Mouse (Mus musculus) activated CD4-positive, CD25-positive, alpha-beta regulatory T cell (primary cell): ENCODE measurements around the gene Tctn1. TPM values are rescaled to one million over a fixed set of nuclear protein-coding genes. Genes with fewer than 3 reads are reported as not detected.

Experiments used
- polyA plus RNA-seq, 2 experiments: library from polyadenylated mRNA; unstranded; fragments of 100-300 nt; shearing (Covaris generic); gene quantifications; one replicate each; pipeline ENCODE4 v1.2.1; 2017

Tctn1 gene
- 1 to 10 TPM in 1 of 2 experiments, under 1 TPM in 1; 0.75 to 2.0 TPM for polyA plus RNA-seq

GRCm38 (mm10) chr5:122263933-122264905 lies at the start of gene Tctn1:
Gene Tctn1, minus strand, starts transcription at chr5:122264460.

GRCm38 (mm10) chr5:122284183-122285028 lies 20.1 kb upstream of the Tctn1 start, which contains the start of gene Pptc7:
Gene Pptc7, plus strand, starts transcription at chr5:122284365.

GRCm38 (mm10) chr5:122206475-122206874 lies 57.8 kb downstream of the Tctn1 start, which contains the start of gene Hvcn1:
Gene Hvcn1, plus strand, starts transcription at chr5:122206804.

Other genes starting within 250 kb of the Tctn1 start
- gene Cux2, start 214.4 kb downstream of the Tctn1 start, polyA plus RNA-seq: under 1 TPM; 0.10 to 0.34 TPM
- not detected for gene Myl2, start 163.5 kb downstream of the Tctn1 start, polyA plus RNA-seq
- under 1 TPM; 0.49 to 0.56 TPM for gene Ccdc63, start 123.6 kb downstream of the Tctn1 start, polyA plus RNA-seq
- gene Ppp1cc, start 106.2 kb downstream of the Tctn1 start, polyA plus RNA-seq: 100 to 1,000 TPM; 380 to 415 TPM
- gene Hvcn1, start 57.7 kb downstream of the Tctn1 start, polyA plus RNA-seq: 100 to 1,000 TPM in 1 of 2 experiments, 10 to 100 TPM in 1; 81.3 to 100 TPM
- gene Pptc7, start 19.9 kb upstream of the Tctn1 start, polyA plus RNA-seq: 10 to 100 TPM; 39.2 to 64.9 TPM
- 1 to 10 TPM; 3.2 to 7.6 TPM for gene Rad9b, start 89.8 kb upstream of the Tctn1 start, polyA plus RNA-seq
- gene Vps29, start 89.9 kb upstream of the Tctn1 start, polyA plus RNA-seq: 100 to 1,000 TPM; 156 to 173 TPM
- 10 to 100 TPM; 55.7 to 82.3 TPM for gene Gpn3, start 107.4 kb upstream of the Tctn1 start, polyA plus RNA-seq
- 10 to 100 TPM; 26.3 to 29.5 TPM for gene Fam216a, start 107.9 kb upstream of the Tctn1 start, polyA plus RNA-seq
- gene Arpc3, start 127.4 kb upstream of the Tctn1 start, polyA plus RNA-seq: 100 to 1,000 TPM; 563 to 659 TPM
- gene Anapc7, start 157.2 kb upstream of the Tctn1 start, polyA plus RNA-seq: 10 to 100 TPM; 29.9 to 32.8 TPM
- 10 to 100 TPM; 59.4 to 91.0 TPM for gene Atp2a2, start 237.8 kb upstream of the Tctn1 start, polyA plus RNA-seq